Mouse (Mus musculus): ENCODE results near the gene 2510039O18Rik. TPM values are rescaled to one million over a fixed set of nuclear protein-coding genes. Genes with fewer than 3 reads are reported as not detected.

Gene 2510039O18Rik
- total RNA-seq, 2 experiments from 2014 or later = 17.7 to 19.3 TPM

GRCm38 (mm10) chr4:147935904-147936303 is 4.8 kb upstream of the 2510039O18Rik start:
- no peak for ATAC-seq (replicated peaks; ENCODE audit: low FRiP score, poor library complexity, severe bottlenecking)

- ATAC-seq (replicated peaks; ENCODE audit: low FRiP score, poor library complexity, severe bottlenecking) = peak; percentile 27; the same call in 1 of the 2 replicates
These were observed 4.3 kb upstream of the 2510039O18Rik start, which contains the start of gene Plod1 for GRCm38 (mm10) chr4:147936331-147936954. Gene Plod1, minus strand, starts transcription at chr4:147936767.

GRCm38 (mm10) chr4:147937021-147937420 is 3.7 kb upstream of the 2510039O18Rik start:
- no peak for ATAC-seq (replicated peaks; ENCODE audit: low FRiP score, poor library complexity, severe bottlenecking)

- ATAC-seq (replicated peaks; ENCODE audit: low FRiP score, poor library complexity, severe bottlenecking) = no peak
These were observed 3.2 kb upstream of the 2510039O18Rik start for GRCm38 (mm10) chr4:147937486-147937885.

GRCm38 (mm10) chr4:147938148-147939096 is 2.3 kb upstream of the 2510039O18Rik start:
- no peak for ATAC-seq (replicated peaks; ENCODE audit: low FRiP score, poor library complexity, severe bottlenecking)

GRCm38 (mm10) chr4:147940111-147940510 is 584 bp upstream of the 2510039O18Rik start:
- no peak for ATAC-seq (replicated peaks; ENCODE audit: low FRiP score, poor library complexity, severe bottlenecking)

GRCm38 (mm10) chr4:147941045-147942020 is 638 bp downstream of the 2510039O18Rik start:
- peak; percentile 69 for ATAC-seq (replicated peaks; ENCODE audit: low FRiP score, poor library complexity, severe bottlenecking)

GRCm38 (mm10) chr4:147943005-147943404 is 2.3 kb downstream of the 2510039O18Rik start:
- no peak for ATAC-seq (replicated peaks; ENCODE audit: low FRiP score, poor library complexity, severe bottlenecking)

GRCm38 (mm10) chr4:147947511-147947910 is 6.8 kb downstream of the 2510039O18Rik start:
- no peak for ATAC-seq (replicated peaks; ENCODE audit: low FRiP score, poor library complexity, severe bottlenecking)

GRCm38 (mm10) chr4:147953590-147953989 is 12.9 kb downstream of the 2510039O18Rik start:
- peak; percentile 71 for ATAC-seq (replicated peaks; ENCODE audit: low FRiP score, poor library complexity, severe bottlenecking)

GRCm38 (mm10) chr4:147957141-147957540 is 16.4 kb downstream of the 2510039O18Rik start:
- no peak for ATAC-seq (replicated peaks; ENCODE audit: low FRiP score, poor library complexity, severe bottlenecking)

- no peak for ATAC-seq (replicated peaks; ENCODE audit: low FRiP score, poor library complexity, severe bottlenecking)
These were observed 19.5 kb downstream of the 2510039O18Rik start for GRCm38 (mm10) chr4:147959881-147960831.

- ATAC-seq (replicated peaks; ENCODE audit: low FRiP score, poor library complexity, severe bottlenecking) = no peak
These were observed 22.1 kb downstream of the 2510039O18Rik start for GRCm38 (mm10) chr4:147962781-147963180.

- ATAC-seq (replicated peaks; ENCODE audit: low FRiP score, poor library complexity, severe bottlenecking) = no peak
These were observed 22.9 kb downstream of the 2510039O18Rik start for GRCm38 (mm10) chr4:147963623-147964022.

GRCm38 (mm10) chr4:147965712-147966111 is 25.0 kb downstream of the 2510039O18Rik start:
- no peak for ATAC-seq (replicated peaks; ENCODE audit: low FRiP score, poor library complexity, severe bottlenecking)

- ATAC-seq (replicated peaks; ENCODE audit: low FRiP score, poor library complexity, severe bottlenecking) = no peak
These were observed 28.1 kb downstream of the 2510039O18Rik start for GRCm38 (mm10) chr4:147968816-147969215.

- no peak for ATAC-seq (replicated peaks; ENCODE audit: low FRiP score, poor library complexity, severe bottlenecking)
These were observed 28.6 kb downstream of the 2510039O18Rik start for GRCm38 (mm10) chr4:147969337-147969736.

GRCm38 (mm10) chr4:147976237-147976636 is 35.5 kb downstream of the 2510039O18Rik start:
- no peak for ATAC-seq (replicated peaks; ENCODE audit: low FRiP score, poor library complexity, severe bottlenecking)

- no peak for ATAC-seq (replicated peaks; ENCODE audit: low FRiP score, poor library complexity, severe bottlenecking)
These were observed 37.0 kb downstream of the 2510039O18Rik start for GRCm38 (mm10) chr4:147977726-147978125.

Measured in erythroid progenitor cell, adult 5-6 weeks (primary cell).